Mouse (Mus musculus): ENCODE data around the gene Mfsd13b.
"Not testable (repeated sequence)": the region's sequence is repeated elsewhere in the genome, so short reads cannot be mapped to it uniquely, and the experiment has no call there.

Gene Mfsd13b

GRCm38 (mm10) chr7:120982968-120983367 lies 659 bp downstream of the Mfsd13b start:
- DNase-seq (ENCODE audit: low read depth, low spot score) = no peak

GRCm38 (mm10) chr7:120991191-120991590 lies 8.9 kb downstream of the Mfsd13b start:
- no peak for DNase-seq (ENCODE audit: low read depth, low spot score)

- DNase-seq (ENCODE audit: low read depth, low spot score) = no peak
Measured at GRCm38 (mm10) chr7:120999021-120999530, 16.8 kb downstream of the Mfsd13b start.

- DNase-seq (ENCODE audit: low read depth, low spot score) = no peak
Measured at GRCm38 (mm10) chr7:121000065-121000822, 17.9 kb downstream of the Mfsd13b start.

GRCm38 (mm10) chr7:121001879-121002278 lies 19.6 kb downstream of the Mfsd13b start:
- DNase-seq (ENCODE audit: low read depth, low spot score) = no peak

GRCm38 (mm10) chr7:121002407-121002928 lies 20.2 kb downstream of the Mfsd13b start:
- no peak for DNase-seq (ENCODE audit: low read depth, low spot score)

GRCm38 (mm10) chr7:121003793-121004418 lies 21.6 kb downstream of the Mfsd13b start:
- DNase-seq (ENCODE audit: low read depth, low spot score) = no peak

- peak; percentile 64 for DNase-seq (ENCODE audit: low read depth, low spot score)
Measured at GRCm38 (mm10) chr7:121011794-121012689, 29.7 kb downstream of the Mfsd13b start.

- no peak for DNase-seq (ENCODE audit: low read depth, low spot score)
Measured at GRCm38 (mm10) chr7:121014486-121014885, 32.2 kb downstream of the Mfsd13b start.

GRCm38 (mm10) chr7:121018778-121019177 lies 36.5 kb downstream of the Mfsd13b start:
- DNase-seq (ENCODE audit: low read depth, low spot score) = no peak

GRCm38 (mm10) chr7:121020277-121020676 lies 38.0 kb downstream of the Mfsd13b start:
- DNase-seq (ENCODE audit: low read depth, low spot score) = no peak

- DNase-seq (ENCODE audit: low read depth, low spot score) = no peak
Measured at GRCm38 (mm10) chr7:121025221-121026008, 43.1 kb downstream of the Mfsd13b start.

GRCm38 (mm10) chr7:121026300-121026699 lies 44.0 kb downstream of the Mfsd13b start:
- peak; percentile 26 for DNase-seq (ENCODE audit: low read depth, low spot score)

- not testable (repeated sequence) for DNase-seq (ENCODE audit: low read depth, low spot score)
Measured at GRCm38 (mm10) chr7:121029947-121030346, 47.6 kb downstream of the Mfsd13b start.

- peak; percentile 97 for DNase-seq (ENCODE audit: low read depth, low spot score)
Measured at GRCm38 (mm10) chr7:121033856-121034652, 51.7 kb downstream of the Mfsd13b start, which contains the start of gene Mettl9. Gene Mettl9 (plus strand): TSS chr7:121034445.

GRCm38 (mm10) chr7:121034701-121035141 lies 52.4 kb downstream of the Mfsd13b start:
- no peak for DNase-seq (ENCODE audit: low read depth, low spot score)

- peak; percentile 43 for DNase-seq (ENCODE audit: low read depth, low spot score)
Measured at GRCm38 (mm10) chr7:121035161-121035721, 52.9 kb downstream of the Mfsd13b start.

- DNase-seq (ENCODE audit: low read depth, low spot score) = no peak
Measured at GRCm38 (mm10) chr7:121040595-121040994, 58.3 kb downstream of the Mfsd13b start.

- DNase-seq (ENCODE audit: low read depth, low spot score) = no peak
Measured at GRCm38 (mm10) chr7:121041989-121042388, 59.7 kb downstream of the Mfsd13b start.

Data from forelimb bud, embryonic 11.5 days (tissue).